Mouse (Mus musculus): Measurements from ENCODE around the gene Fndc1.

DNA sequence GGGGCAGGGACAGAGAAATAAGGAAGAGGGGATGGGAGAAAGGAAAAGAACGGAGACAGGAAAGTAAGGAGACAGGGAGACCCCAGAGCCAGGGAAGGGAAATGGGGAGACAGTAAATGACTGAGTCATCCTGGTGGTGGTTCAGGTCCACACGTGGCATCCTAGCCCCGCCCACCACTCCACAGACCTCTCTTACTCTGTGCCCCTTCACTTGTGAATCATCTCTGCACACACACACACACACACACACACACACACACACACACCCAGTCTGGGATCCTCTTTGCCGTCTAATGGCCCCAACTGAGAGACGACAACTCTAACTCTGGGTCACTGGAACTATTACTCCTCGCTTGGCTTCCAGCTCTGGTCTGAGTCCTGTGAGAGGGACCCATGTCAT is 30.6 kb upstream of the Fndc1 start:
- no peak for TF ChIP-seq CTCF (IDR thresholded peaks at IDR 0.05; ENCODE audit: extremely low read depth, insufficient read depth, low read length)
- no peak for TF ChIP-seq POLR2A (IDR thresholded peaks at IDR 0.05; ENCODE audit: extremely low read depth, insufficient read depth, low read length)
